Mouse (Mus musculus) G1E (cell line): Measurements from ENCODE around the gene Tmed2. TPM values are rescaled to one million over a fixed set of nuclear protein-coding genes. Genes with fewer than 3 reads are reported as not detected.

Experiments used
- ATAC-seq: 2 replicates; pipeline ENCODE4 v1.8.0; 2016; ENCODE audit warnings: mild to moderate bottlenecking; ENCODE audit not compliant: insufficient number of reproducible peaks, poor library complexity, low FRiP score, severe bottlenecking; ENCODE audit errors: extremely low read depth
- DNase-seq: peaks from one replicate; pipeline ENCODE4 v3.0.0; 2012; ENCODE audit warnings: low spot score
- H3K27me3 ChIP-seq: 2 replicates; pipeline ENCODE4 v1.6.1; 2012; ENCODE audit warnings: mild to moderate bottlenecking, low read length, inconsistent platforms; ENCODE audit not compliant: insufficient read depth
- H3K36me3 ChIP-seq: replicated peaks from 2 replicates; pipeline ENCODE3; 2012; ENCODE audit warnings: mild to moderate bottlenecking, inconsistent platforms
- H3K4me1 ChIP-seq: 2 replicates; pipeline ENCODE4 v1.6.1; 2012; ENCODE audit warnings: low read depth, low read length, inconsistent platforms, mixed read lengths; ENCODE audit not compliant: insufficient read depth
- H3K4me3 ChIP-seq: 2 replicates; pipeline ENCODE4 v1.5.1; 2012; ENCODE audit warnings: low read depth, mild to moderate bottlenecking, inconsistent platforms, low read length, moderate library complexity, mixed read lengths
- H3K9me3 ChIP-seq: replicated peaks from 2 replicates; pipeline ENCODE4 v1.6.1; 2012; ENCODE audit warnings: inconsistent platforms
- CTCF ChIP-seq: IDR thresholded peaks from 2 replicates; pipeline ENCODE4 v1.5.1; 2012; ENCODE audit warnings: low read depth, low read length, inconsistent platforms, mixed read lengths
- GATA1 ChIP-seq: IDR thresholded peaks from 2 replicates; pipeline ENCODE4 v1.6.1; 2012; ENCODE audit warnings: borderline replicate concordance, low read length, inconsistent platforms, mixed read lengths
- GATA2 ChIP-seq: IDR thresholded peaks from 2 replicates; pipeline ENCODE4 v1.6.1; 2012; ENCODE audit warnings: low read depth, low read length, inconsistent platforms, borderline replicate concordance
- POLR2AphosphoS5 ChIP-seq: IDR thresholded peaks from 2 replicates; pipeline ENCODE4 v1.6.1; 2012; ENCODE audit warnings: low read depth, low read length, inconsistent platforms; ENCODE audit not compliant: insufficient replicate concordance
- TAL1 ChIP-seq: conservative IDR thresholded peaks from 2 replicates; pipeline ENCODE4 v1.6.1; 2012; ENCODE audit warnings: low read depth, low read length, inconsistent platforms, mixed read lengths
- polyA plus RNA-seq: library from polyadenylated mRNA; stranded (reverse); fragments of >175 nt; gene quantifications from 2 replicates; pipeline ENCODE4 v1.2.3, GENCODE M21; 2012
- total RNA-seq, 2 experiments: library from RNA; stranded (forward) in 1 of 2; stranded (reverse) in 1 of 2; fragments of 200-1000 nt in 1 of 2; fragments of >200 nt in 1 of 2; fragmentation: Nextera tagmentation in 1 of 2; gene quantifications; 2 replicates each; pipeline ENCODE4 v1.2.3; 2014 to 2017

Tmed2 gene
- 548 and 656 TPM in 2 replicates for total RNA-seq (2014; fragmentation: Nextera tagmentation)
- 369 and 478 TPM in 2 replicates for total RNA-seq (2017)
- 114 and 167 TPM in 2 replicates for polyA plus RNA-seq

GRCm38 (mm10) chr5:124540383-124540786, at the start of gene Tmed2:
TSS of gene Tmed2 (plus strand) at chr5:124540695.
- ATAC-seq (peak; percentile 73), DNase-seq (peak; percentile 99)
- TF ChIP-seq GATA1 (no peak), TAL1 (no peak), POLR2AphosphoS5 (no peak), GATA2 (no peak), CTCF (no peak)
- H3K4me1 ChIP-seq: peaks cover 48% of the 10 kb centered on the region
- H3K9me3 ChIP-seq: no peaks in the 10 kb centered on the region
- H3K27me3 ChIP-seq: peaks cover 5% of the 10 kb centered on the region; the same call in 1 of the 2 replicates
- H3K4me3 ChIP-seq: peak within 1 kb of the TSS; percentile 90
- peaks cover 35% of the 10 kb centered on the region for H3K36me3 ChIP-seq

- ATAC-seq: no peak
- TF ChIP-seq TAL1: no peak
- no peak for TF ChIP-seq GATA2
- no peak for TF ChIP-seq POLR2AphosphoS5
- no peak for TF ChIP-seq GATA1
- TF ChIP-seq CTCF: no peak
- no peak for DNase-seq
- Histone ChIP-seq H3K9me3 (no peaks in the 10 kb centered on the region), H3K4me3 (no peak overlapping the region), H3K27me3 (no peaks in the 10 kb centered on the region), H3K4me1 (peaks cover 4% of the 10 kb centered on the region), H3K36me3 (peaks cover 73% of the 10 kb centered on the region)
Observed at GRCm38 (mm10) chr5:124491732-124492131, 48.8 kb upstream of the Tmed2 start.

GRCm38 (mm10) chr5:124492618-124493017, 47.9 kb upstream of the Tmed2 start:
- peaks cover 68% of the 10 kb centered on the region for H3K36me3 ChIP-seq
- H3K4me3 ChIP-seq: no peak overlapping the region
- no peaks in the 10 kb centered on the region for H3K27me3 ChIP-seq
- ATAC-seq (no peak), DNase-seq (no peak)
- TF ChIP-seq CTCF: no peak
- no peak for TF ChIP-seq GATA2
- TF ChIP-seq POLR2AphosphoS5: no peak
- no peak for TF ChIP-seq GATA1
- TF ChIP-seq TAL1: no peak
- no peaks in the 10 kb centered on the region for H3K9me3 ChIP-seq
- H3K4me1 ChIP-seq: peaks cover 13% of the 10 kb centered on the region

DNA sequence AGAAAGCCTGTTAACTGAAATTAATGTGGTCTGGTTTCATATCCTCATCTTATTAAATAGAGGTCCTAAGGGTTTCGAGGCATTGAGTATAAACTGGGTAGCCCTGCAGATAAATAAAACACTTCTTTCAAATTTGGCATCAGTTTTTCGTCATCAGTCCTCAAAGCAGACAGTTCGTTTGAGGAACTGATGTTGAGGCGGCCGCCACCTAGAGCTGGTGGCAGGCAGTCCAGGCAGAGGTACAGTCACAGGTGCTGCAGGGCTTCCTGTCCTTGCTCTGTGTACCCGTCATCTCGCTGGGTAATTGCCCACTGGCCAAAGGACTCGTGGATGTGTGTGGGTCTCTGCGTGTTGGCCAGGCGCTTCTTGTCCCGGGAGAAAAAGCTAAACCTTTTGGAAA, 47.0 kb upstream of the Tmed2 start:
- Histone ChIP-seq H3K4me3 (no peak overlapping the region), H3K9me3 (no peaks in the 10 kb centered on the region), H3K4me1 (peaks cover 20% of the 10 kb centered on the region), H3K27me3 (no peaks in the 10 kb centered on the region), H3K36me3 (peaks cover 62% of the 10 kb centered on the region)
- no peak for ATAC-seq
- DNase-seq: no peak
- no peak for TF ChIP-seq GATA1

DNA sequence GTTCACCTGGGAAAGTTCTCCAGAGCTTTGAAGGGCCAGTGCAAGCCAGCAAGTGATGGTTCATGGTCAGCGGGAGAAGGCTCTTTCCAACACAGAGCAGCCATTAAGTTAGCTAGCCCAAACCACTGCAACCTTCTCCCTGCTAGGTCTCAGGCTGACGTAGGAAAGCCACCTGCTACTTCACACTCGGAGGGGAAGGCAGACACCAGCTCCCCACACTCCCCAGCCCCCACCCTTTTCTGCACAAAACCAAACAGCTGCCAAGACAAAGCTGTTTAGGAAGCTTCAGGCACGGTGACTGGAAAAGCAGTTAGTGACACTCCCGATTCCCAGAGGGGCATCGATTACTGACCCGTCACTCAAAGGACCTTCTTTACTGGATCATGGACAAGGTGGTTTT, 44.9 kb upstream of the Tmed2 start:
- ATAC-seq (no peak), DNase-seq (no peak)
- Histone ChIP-seq H3K36me3 (peaks cover 42% of the 10 kb centered on the region), H3K9me3 (no peaks in the 10 kb centered on the region), H3K27me3 (peaks cover 6% of the 10 kb centered on the region; the same call in 1 of the 2 replicates), H3K4me1 (peaks cover 30% of the 10 kb centered on the region), H3K4me3 (no peak overlapping the region)
- TF ChIP-seq POLR2AphosphoS5: no peak
- no peak for TF ChIP-seq TAL1
- no peak for TF ChIP-seq CTCF
- TF ChIP-seq GATA1: no peak
- TF ChIP-seq GATA2: no peak

DNA sequence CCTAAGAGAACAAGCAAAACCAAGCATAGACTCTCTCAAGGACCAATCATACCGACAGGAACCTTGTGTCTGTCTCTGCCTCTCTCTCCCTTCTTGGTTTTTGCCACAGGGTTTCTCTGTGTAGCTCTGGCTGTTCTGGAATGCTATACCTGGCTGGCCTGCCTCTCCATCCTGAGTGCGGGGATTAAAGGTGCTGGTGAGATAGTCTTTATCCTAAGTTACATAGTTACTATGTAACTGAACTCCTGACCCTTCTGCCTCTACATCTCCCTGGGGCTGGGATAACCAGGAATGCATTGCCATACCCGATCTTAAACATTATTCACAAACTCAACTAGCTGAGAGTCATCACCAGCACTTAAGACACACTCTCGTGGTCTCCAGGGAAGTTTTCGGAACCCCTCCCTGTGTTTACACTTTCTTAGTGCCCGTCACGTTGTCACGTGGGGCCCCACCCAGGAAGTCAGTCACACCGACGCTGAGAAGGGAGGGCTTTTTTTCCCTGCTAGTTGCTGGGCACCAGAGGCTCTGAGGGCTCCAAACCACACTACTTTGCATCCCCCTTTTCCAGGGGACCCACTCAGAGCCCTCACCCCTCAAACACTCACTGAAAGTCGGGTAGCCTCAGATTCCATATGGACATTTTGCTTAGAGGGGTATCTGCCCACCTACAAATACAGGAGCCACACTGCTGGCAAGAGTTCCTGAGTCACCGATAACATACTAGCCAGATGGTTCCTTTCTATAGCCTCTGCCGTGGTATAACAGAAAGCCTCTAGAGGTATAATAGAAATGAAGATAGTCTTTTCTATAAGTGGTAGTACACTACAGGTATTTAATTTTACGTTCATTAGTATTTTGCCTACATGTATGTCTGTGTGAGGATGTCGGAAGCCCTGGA, 43.6 kb upstream of the Tmed2 start:
- Histone ChIP-seq H3K36me3 (peaks cover 29% of the 10 kb centered on the region), H3K4me3 (no peak overlapping the region; the same call in 1 of the 2 replicates), H3K9me3 (no peaks in the 10 kb centered on the region), H3K4me1 (peaks cover 34% of the 10 kb centered on the region), H3K27me3 (peaks cover 18% of the 10 kb centered on the region)
- TF ChIP-seq CTCF (no peak), GATA1 (no peak), GATA2 (no peak), TAL1 (no peak), POLR2AphosphoS5 (no peak)
- ATAC-seq (peak; percentile 72), DNase-seq (peak; percentile 53)
